Mouse (Mus musculus): ENCODE measurements at regions not wholly inside any gene's neighbourhood (a gene's known extent, or its start where the extent isn't known, plus 50 kb on each side); places are given as distances from the start of the nearest gene placed in this dataset.

- Histone ChIP-seq H3K27me3 (replicated peaks) (no peaks in the 10 kb centered on the region), H3K4me1 (no peaks in the 10 kb centered on the region), H3K4me2 (no peak overlapping the region), H3K36me3 (no peaks in the 10 kb centered on the region), H3K9me3 (replicated peaks) (no peaks in the 10 kb centered on the region), H3K27ac (replicated peaks) (no peak overlapping the region), H3K4me3 (replicated peaks) (no peak overlapping the region), H3K9ac (replicated peaks) (no peak overlapping the region)
- ATAC-seq (ENCODE audit: low FRiP score), result no peak
- 90% methylated on average over 2 of the region's 2 CpGs for WGBS
These were observed 562.3 kb downstream of the Cdh11 start for GRCm38 (mm10) chr8:102223097-102223496.

GRCm38 (mm10) chr8:102205633-102206032 lies 579.8 kb downstream of the Cdh11 start:
- ATAC-seq (ENCODE audit: low FRiP score), result no peak
- 90% methylated on average over 1 of the region's 1 CpGs for WGBS
- Histone ChIP-seq H3K9me3 (replicated peaks) (no peaks in the 10 kb centered on the region), H3K27me3 (replicated peaks) (no peaks in the 10 kb centered on the region), H3K27ac (replicated peaks) (no peak overlapping the region), H3K4me2 (no peak overlapping the region), H3K4me3 (replicated peaks) (no peak overlapping the region), H3K9ac (replicated peaks) (no peak overlapping the region), H3K4me1 (no peaks in the 10 kb centered on the region), H3K36me3 (no peaks in the 10 kb centered on the region)

GRCm38 (mm10) chr8:102159541-102160197 lies 625.8 kb downstream of the Cdh11 start:
- Histone ChIP-seq H3K4me3 (replicated peaks) (no peak overlapping the region), H3K9me3 (replicated peaks) (no peaks in the 10 kb centered on the region), H3K27ac (replicated peaks) (no peak overlapping the region), H3K4me2 (no peak overlapping the region), H3K9ac (replicated peaks) (no peak overlapping the region), H3K4me1 (no peaks in the 10 kb centered on the region), H3K27me3 (replicated peaks) (no peaks in the 10 kb centered on the region), H3K36me3 (no peaks in the 10 kb centered on the region)
- 46% methylated on average over 2 of the region's 2 CpGs for WGBS
- no peak for ATAC-seq (ENCODE audit: low FRiP score)

GRCm38 (mm10) chr8:102118657-102119056 lies 666.8 kb downstream of the Cdh11 start:
- H3K27ac ChIP-seq (replicated peaks), result no peak overlapping the region

GRCm38 (mm10) chr8:102116846-102117403 lies 668.5 kb downstream of the Cdh11 start:
- H3K27me3 ChIP-seq (replicated peaks), result no peaks in the 10 kb centered on the region
- no peak for ATAC-seq (ENCODE audit: low FRiP score)
- no peak overlapping the region for H3K4me3 ChIP-seq (replicated peaks)
- H3K4me1 ChIP-seq, result no peaks in the 10 kb centered on the region
- WGBS, result 79% methylated on average over 6 of the region's 6 CpGs
- no peak overlapping the region for H3K27ac ChIP-seq (replicated peaks)
- no peaks in the 10 kb centered on the region for H3K36me3 ChIP-seq
- no peak overlapping the region for H3K4me2 ChIP-seq
- no peak overlapping the region for H3K9ac ChIP-seq (replicated peaks)
- H3K9me3 ChIP-seq (replicated peaks), result no peaks in the 10 kb centered on the region

More at GRCm38 (mm10) chr8:102118657-102119056, 666.8 kb downstream of the Cdh11 start:
- Histone ChIP-seq H3K4me3 (replicated peaks) (no peak overlapping the region), H3K9me3 (replicated peaks) (no peaks in the 10 kb centered on the region), H3K4me1 (no peaks in the 10 kb centered on the region), H3K27me3 (replicated peaks) (no peaks in the 10 kb centered on the region), H3K36me3 (no peaks in the 10 kb centered on the region), H3K9ac (replicated peaks) (no peak overlapping the region), H3K4me2 (no peak overlapping the region)
- no peak for ATAC-seq (ENCODE audit: low FRiP score)
- 88% methylated on average over 4 of the region's 4 CpGs for WGBS

- ATAC-seq (ENCODE audit: low FRiP score), result peak; percentile 75
- WGBS, result 8% methylated on average over 7 of the region's 7 CpGs
- no peak overlapping the region for H3K4me3 ChIP-seq (replicated peaks)
- no peak overlapping the region for H3K9ac ChIP-seq (replicated peaks)
- no peaks in the 10 kb centered on the region for H3K9me3 ChIP-seq (replicated peaks)
- H3K27ac ChIP-seq (replicated peaks), result no peak overlapping the region
- no peaks in the 10 kb centered on the region for H3K36me3 ChIP-seq
- H3K27me3 ChIP-seq (replicated peaks), result no peaks in the 10 kb centered on the region
- H3K4me1 ChIP-seq, result no peaks in the 10 kb centered on the region
- H3K4me2 ChIP-seq, result no peak overlapping the region
These were observed 681.7 kb downstream of the Cdh11 start for GRCm38 (mm10) chr8:102103773-102104172.

- H3K4me1 ChIP-seq, result no peaks in the 10 kb centered on the region
- WGBS, result 79% methylated on average over 7 of the region's 7 CpGs
- no peaks in the 10 kb centered on the region for H3K36me3 ChIP-seq
- H3K27ac ChIP-seq (replicated peaks), result no peak overlapping the region
- no peak overlapping the region for H3K4me2 ChIP-seq
- no peak overlapping the region for H3K9ac ChIP-seq (replicated peaks)
- no peak for ATAC-seq (ENCODE audit: low FRiP score)
- H3K27me3 ChIP-seq (replicated peaks), result no peaks in the 10 kb centered on the region
- H3K9me3 ChIP-seq (replicated peaks), result no peaks in the 10 kb centered on the region
- H3K4me3 ChIP-seq (replicated peaks), result no peak overlapping the region
These were observed 688.7 kb downstream of the Cdh11 start for GRCm38 (mm10) chr8:102096726-102097125.

GRCm38 (mm10) chr8:102085927-102086326 lies 699.5 kb downstream of the Cdh11 start:
- no peak for ATAC-seq (ENCODE audit: low FRiP score)
- Histone ChIP-seq H3K27ac (replicated peaks) (no peak overlapping the region), H3K9me3 (replicated peaks) (no peaks in the 10 kb centered on the region), H3K27me3 (replicated peaks) (no peaks in the 10 kb centered on the region), H3K4me1 (0 out of 2 replicates have a peak, but pooled peaks cover 4% of the 10 kb centered on the region), H3K4me3 (replicated peaks) (no peak overlapping the region), H3K4me2 (no peak overlapping the region), H3K36me3 (no peaks in the 10 kb centered on the region), H3K9ac (replicated peaks) (no peak overlapping the region)
- 60% methylated on average over 4 of the region's 4 CpGs for WGBS

- ATAC-seq (ENCODE audit: low FRiP score), result no peak
- Histone ChIP-seq H3K27ac (replicated peaks) (no peak overlapping the region), H3K4me3 (replicated peaks) (no peak overlapping the region), H3K27me3 (replicated peaks) (no peaks in the 10 kb centered on the region), H3K9me3 (replicated peaks) (no peaks in the 10 kb centered on the region), H3K4me2 (no peak overlapping the region), H3K36me3 (no peaks in the 10 kb centered on the region), H3K9ac (replicated peaks) (no peak overlapping the region), H3K4me1 (no peaks in the 10 kb centered on the region)
- 79% methylated on average over 1 of the region's 1 CpGs for WGBS
These were observed 709.8 kb downstream of the Cdh11 start for GRCm38 (mm10) chr8:102075611-102076010.

- Histone ChIP-seq H3K9me3 (replicated peaks) (no peaks in the 10 kb centered on the region), H3K9ac (replicated peaks) (no peak overlapping the region), H3K36me3 (no peaks in the 10 kb centered on the region), H3K4me1 (no peaks in the 10 kb centered on the region), H3K27me3 (replicated peaks) (no peaks in the 10 kb centered on the region), H3K27ac (replicated peaks) (no peak overlapping the region), H3K4me2 (no peak overlapping the region), H3K4me3 (replicated peaks) (no peak overlapping the region)
- WGBS, result 89% methylated on average over 2 of the region's 2 CpGs
- ATAC-seq (ENCODE audit: low FRiP score), result no peak
These were observed 721.3 kb downstream of the Cdh11 start for GRCm38 (mm10) chr8:102064137-102064536.

GRCm38 (mm10) chr8:102053429-102053828 lies 732.0 kb downstream of the Cdh11 start:
- 89% methylated on average over 3 of the region's 3 CpGs for WGBS
- H3K4me3 ChIP-seq (replicated peaks), result no peak overlapping the region
- H3K9ac ChIP-seq (replicated peaks), result no peak overlapping the region
- H3K27me3 ChIP-seq (replicated peaks), result no peaks in the 10 kb centered on the region
- no peaks in the 10 kb centered on the region for H3K4me1 ChIP-seq
- no peak overlapping the region for H3K4me2 ChIP-seq
- H3K36me3 ChIP-seq, result no peaks in the 10 kb centered on the region
- H3K9me3 ChIP-seq (replicated peaks), result no peaks in the 10 kb centered on the region
- ATAC-seq (ENCODE audit: low FRiP score), result no peak
- no peak overlapping the region for H3K27ac ChIP-seq (replicated peaks)

All from neural tube, embryonic 15.5 days (tissue).